Mouse (Mus musculus): ENCODE measurements around the gene Nme4.

The Nme4 gene

GRCm38 (mm10) chr17:26068024-26068830, 27.2 kb downstream of the Nme4 start:
- DNase-seq (ENCODE audit: low read depth in 1 of 2, low spot score in 2 of 2), result no peak

- no peak for DNase-seq (ENCODE audit: low read depth in 1 of 2, low spot score in 2 of 2)
Observed at GRCm38 (mm10) chr17:26066488-26067020, 28.8 kb downstream of the Nme4 start.

GRCm38 (mm10) chr17:26064916-26065315, 30.5 kb downstream of the Nme4 start:
- no peak for DNase-seq (ENCODE audit: low read depth in 1 of 2, low spot score in 2 of 2)

- DNase-seq (ENCODE audit: low read depth in 1 of 2, low spot score in 2 of 2), result no peak
Observed at GRCm38 (mm10) chr17:26057787-26058567, 37.4 kb downstream of the Nme4 start.

- no peak for DNase-seq (ENCODE audit: low read depth in 1 of 2, low spot score in 2 of 2)
Observed at GRCm38 (mm10) chr17:26057278-26057677, 38.1 kb downstream of the Nme4 start.

- DNase-seq (ENCODE audit: low read depth in 1 of 2, low spot score in 2 of 2), result no peak
Observed at GRCm38 (mm10) chr17:26055164-26055563, 40.2 kb downstream of the Nme4 start.

- no peak for DNase-seq (ENCODE audit: low read depth in 1 of 2, low spot score in 2 of 2)
Observed at GRCm38 (mm10) chr17:26054133-26054845, 41.1 kb downstream of the Nme4 start.

- no peak for DNase-seq (ENCODE audit: low read depth in 1 of 2, low spot score in 2 of 2)
Observed at GRCm38 (mm10) chr17:26052706-26053105, 42.7 kb downstream of the Nme4 start.

- no peak for DNase-seq (ENCODE audit: low read depth in 1 of 2, low spot score in 2 of 2)
Observed at GRCm38 (mm10) chr17:26052074-26052473, 43.3 kb downstream of the Nme4 start.

GRCm38 (mm10) chr17:26048118-26048517, 47.3 kb downstream of the Nme4 start:
- no peak for DNase-seq (ENCODE audit: low read depth in 1 of 2, low spot score in 2 of 2)

GRCm38 (mm10) chr17:26046253-26046997, 49.0 kb downstream of the Nme4 start:
- DNase-seq (ENCODE audit: low read depth in 1 of 2, low spot score in 2 of 2), result no peak

- no peak for DNase-seq (ENCODE audit: low read depth in 1 of 2, low spot score in 2 of 2)
Observed at GRCm38 (mm10) chr17:26045285-26045684, 50.1 kb downstream of the Nme4 start.

- DNase-seq (ENCODE audit: low read depth in 1 of 2, low spot score in 2 of 2), result no peak
Observed at GRCm38 (mm10) chr17:26043249-26043636, 52.2 kb downstream of the Nme4 start.

- no peak for DNase-seq (ENCODE audit: low read depth in 1 of 2, low spot score in 2 of 2)
Observed at GRCm38 (mm10) chr17:26042599-26043248, 52.7 kb downstream of the Nme4 start.

Data from monocyte, adult 2 months (primary cell).